Mouse (Mus musculus) liver, embryonic 14 days (tissue): Measurements from ENCODE around the gene Kng1. TPM values are rescaled to one million over a fixed set of nuclear protein-coding genes. Genes with fewer than 3 reads are reported as not detected.

ENCODE experiments used
- polyA plus RNA-seq: library from polyadenylated mRNA; depleted of rRNA; stranded (reverse); fragments of >200 nt; gene quantifications from 2 replicates; pipeline ENCODE4 v1.2.3, GENCODE M21; 2012; rRNA removed

Kng1 gene
- polyA plus RNA-seq: 215 and 238 TPM in 2 replicates

DNA sequence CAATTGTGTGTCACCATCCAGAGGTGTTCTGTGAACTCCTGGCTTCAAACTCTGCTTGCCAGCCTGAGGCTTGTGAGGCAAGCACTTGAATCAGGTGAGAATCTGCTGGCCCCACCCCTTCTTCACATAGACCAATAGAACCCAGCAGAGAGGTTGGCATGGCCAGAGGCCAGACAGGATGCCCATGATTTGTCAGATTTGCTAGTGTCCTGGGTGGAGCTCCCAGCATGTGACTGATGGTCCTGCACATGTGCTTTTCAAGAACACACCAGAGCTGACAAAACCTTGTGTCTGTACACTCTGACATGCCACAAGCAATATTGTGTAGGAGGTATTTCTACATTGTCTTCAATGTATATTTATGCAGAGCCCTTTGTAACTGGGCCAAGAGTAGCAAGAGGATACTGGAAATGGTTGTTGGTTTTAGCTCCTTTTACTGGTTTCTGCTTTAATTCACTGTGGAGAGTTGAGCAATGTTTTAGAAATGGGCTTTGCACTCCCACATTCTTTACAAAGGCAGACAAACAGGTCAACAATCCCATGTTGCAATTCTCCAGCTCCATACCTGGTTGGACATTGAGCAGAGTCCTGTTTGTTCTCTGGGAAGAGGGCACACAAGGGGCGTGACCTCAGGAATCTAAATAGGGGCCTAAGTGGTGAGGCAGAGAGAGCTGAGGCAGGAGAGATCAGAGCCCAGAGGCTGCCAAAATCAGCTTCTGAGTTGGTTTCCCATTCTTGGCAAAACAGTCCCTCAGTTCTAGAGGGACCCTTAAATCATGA, at the start of gene Kng1:
TSS of gene Kng1 (plus strand) at position 198 of the 780 bp plus-strand sequence.

DNA sequence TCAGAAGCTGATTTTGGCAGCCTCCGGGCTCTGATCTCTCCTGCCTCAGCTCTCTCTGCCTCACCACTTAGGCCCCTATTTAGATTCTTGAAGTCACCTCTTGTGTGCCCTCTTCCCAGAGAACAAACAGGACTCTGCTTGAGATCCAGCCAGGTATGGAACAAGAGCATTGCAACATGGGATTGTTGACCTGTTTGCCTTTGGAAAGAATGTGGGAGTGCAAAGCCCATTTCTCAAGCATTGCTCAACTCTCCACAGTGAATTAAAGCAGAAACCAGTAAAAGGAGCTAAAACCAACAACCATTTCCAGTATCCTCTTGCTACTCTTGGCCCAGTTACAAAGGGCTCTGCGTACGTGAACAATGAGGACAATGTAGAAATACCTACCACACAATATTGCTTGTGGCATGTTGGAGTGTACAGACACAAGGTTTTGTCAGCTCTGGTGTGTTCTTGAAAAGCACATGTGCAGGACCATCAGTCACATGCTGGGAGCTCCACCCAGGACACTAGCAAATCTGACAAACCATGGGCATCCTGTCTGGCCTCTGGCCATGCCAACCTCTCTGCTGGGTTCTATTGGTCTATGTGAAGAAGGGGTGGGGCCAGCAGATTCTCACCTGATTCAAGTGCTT, 28.6 kb upstream of the Kng1 start, which contains the start of gene Kng2:
TSS of gene Kng2 (minus strand) at position 517 of the 635 bp plus-strand sequence.

DNA sequence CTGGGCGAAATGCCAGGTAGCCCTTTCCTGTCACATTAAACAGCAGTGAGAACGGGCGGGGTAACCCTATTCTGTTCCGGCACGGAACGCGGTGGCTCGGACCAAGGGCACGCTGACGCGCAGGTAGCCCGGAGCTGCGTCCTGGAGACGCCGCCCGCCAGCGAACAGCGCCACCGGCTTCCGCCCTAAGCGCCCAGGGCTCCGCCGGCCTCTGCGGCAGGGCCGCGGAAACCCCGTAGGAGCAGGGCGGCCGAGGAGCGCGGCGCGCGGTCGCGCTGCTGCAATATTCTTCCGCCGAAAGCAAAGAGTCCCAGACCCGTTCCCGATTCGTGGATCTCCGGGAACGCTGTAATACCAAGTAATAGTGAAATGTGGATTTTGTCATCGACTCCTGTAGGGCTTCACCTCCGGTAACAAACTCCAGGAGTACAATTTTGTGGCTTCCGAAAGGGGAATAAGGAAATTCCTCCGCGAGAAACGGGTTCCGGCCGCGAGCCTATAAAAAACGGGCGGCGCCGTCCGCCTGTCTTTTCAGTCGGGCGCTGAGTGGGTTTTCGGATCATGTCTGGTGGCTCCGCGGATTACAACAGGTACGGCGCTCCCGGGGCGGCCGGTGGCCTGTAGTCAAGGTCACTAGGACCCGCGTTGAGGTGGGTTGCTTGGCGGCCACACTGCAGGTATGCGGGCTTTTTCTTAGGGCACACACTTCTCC, 49.7 kb downstream of the Kng1 start, which contains the start of gene Eif4a2:
TSS of gene Eif4a2 (plus strand) at position 214 of the 712 bp plus-strand sequence.

DNA sequence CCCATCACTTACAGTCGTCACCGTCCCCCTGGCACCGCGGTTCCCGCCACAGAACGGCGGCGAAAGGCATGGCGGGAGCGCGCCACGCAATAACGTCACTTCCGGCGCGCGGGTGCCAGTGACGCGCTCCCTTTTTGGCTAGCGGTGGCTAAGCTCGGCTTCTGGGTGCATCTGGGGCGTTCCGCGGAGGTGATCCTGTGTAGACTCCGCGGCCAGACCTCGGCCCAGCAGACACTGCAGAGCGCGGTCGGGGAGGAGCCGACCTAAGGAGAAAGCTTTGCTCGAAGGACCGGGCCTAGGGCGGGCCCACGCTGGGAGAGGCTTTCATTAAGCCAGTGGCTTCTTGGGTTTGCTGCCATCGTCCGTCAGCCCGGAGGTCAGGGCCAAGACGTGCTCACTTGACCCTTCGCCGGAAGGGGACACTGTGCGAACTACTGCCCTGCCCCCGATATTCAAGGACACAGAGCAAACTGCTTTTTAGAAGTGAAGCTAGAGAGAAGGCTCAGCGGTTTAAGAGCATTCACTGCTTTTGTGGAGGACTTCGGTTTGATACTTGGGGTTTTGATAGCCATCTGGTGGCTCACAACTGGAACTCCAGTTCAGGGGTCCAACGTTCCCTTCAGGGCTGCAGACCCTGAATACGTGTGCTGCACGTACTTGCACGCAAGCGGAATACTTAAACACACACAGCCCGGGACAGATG, 70.2 kb downstream of the Kng1 start, which contains the start of gene Rfc4:
TSS of gene Rfc4 (minus strand) at position 65 of the 703 bp plus-strand sequence.

Other genes with a start within 250 kb of the Kng1 start
- gene Crygs, start 246.3 kb upstream of the Kng1 start, polyA plus RNA-seq: 0.03 and 0.06 TPM in 2 replicates
- 21.4 and 24.4 TPM in 2 replicates for gene Tbccd1, start 200.2 kb upstream of the Kng1 start, polyA plus RNA-seq
- 28.1 and 30.8 TPM in 2 replicates for gene Dnajb11, start 200.0 kb upstream of the Kng1 start, polyA plus RNA-seq
- 938 and 1,098 TPM in 2 replicates for gene Ahsg, start 166.6 kb upstream of the Kng1 start, polyA plus RNA-seq
- 1.2 and 1.5 TPM in 2 replicates for gene Fetub, start 139.5 kb upstream of the Kng1 start, polyA plus RNA-seq
- gene Hrg, start 106.8 kb upstream of the Kng1 start, polyA plus RNA-seq: 0.24 and 0.31 TPM in 2 replicates
- gene Kng2, start 28.4 kb upstream of the Kng1 start, polyA plus RNA-seq: 13.2 and 14.6 TPM in 2 replicates
- 187 and 193 TPM in 2 replicates for gene Eif4a2, start 49.6 kb downstream of the Kng1 start, polyA plus RNA-seq
- gene Rfc4, start 69.9 kb downstream of the Kng1 start, polyA plus RNA-seq: 12.7 and 24.7 TPM in 2 replicates
- gene Adipoq, start 88.7 kb downstream of the Kng1 start, polyA plus RNA-seq: 0.09 TPM in 1 of 2 replicates, not detected in the other
- 10.6 and 11.8 TPM in 2 replicates for gene St6gal1, start 166.9 kb downstream of the Kng1 start, polyA plus RNA-seq